Mouse (Mus musculus) layer of hippocampus, adult 6 months (tissue): Measurements from ENCODE around the gene Zcchc8. TPM values are rescaled to one million over a fixed set of nuclear protein-coding genes. Genes with fewer than 3 reads are reported as not detected.

Experiments used
- long read RNA-seq, 2 experiments: library from polyadenylated mRNA; unstranded; transcript quantifications; one replicate each; pipeline ENCODE4 v2.0.0; 2019 to 2020
- polyA plus RNA-seq: library from polyadenylated mRNA; unstranded; fragments of <200 nt; fragmentation: Nextera tagmentation; gene quantifications from 2 replicates; pipeline ENCODE4 v1.2.3, GENCODE M21; 2021

Zcchc8 gene
- polyA plus RNA-seq: 16.1 and 16.5 TPM in 2 replicates
- long read RNA-seq, experiment 1, full-length matches to known transcripts: 6 of 14 reads
- long read RNA-seq, experiment 1, partial matches to known transcripts: 4 of 14 reads
- long read RNA-seq, experiment 1, other reads (novel, unspliced or antisense): 4 of 14 reads
- long read RNA-seq, experiment 2, full-length matches to known transcripts: 38 of 47 reads
- long read RNA-seq, experiment 2, partial matches to known transcripts: 4 of 47 reads
- long read RNA-seq, experiment 2, other reads (novel, unspliced or antisense): 5 of 47 reads

DNA sequence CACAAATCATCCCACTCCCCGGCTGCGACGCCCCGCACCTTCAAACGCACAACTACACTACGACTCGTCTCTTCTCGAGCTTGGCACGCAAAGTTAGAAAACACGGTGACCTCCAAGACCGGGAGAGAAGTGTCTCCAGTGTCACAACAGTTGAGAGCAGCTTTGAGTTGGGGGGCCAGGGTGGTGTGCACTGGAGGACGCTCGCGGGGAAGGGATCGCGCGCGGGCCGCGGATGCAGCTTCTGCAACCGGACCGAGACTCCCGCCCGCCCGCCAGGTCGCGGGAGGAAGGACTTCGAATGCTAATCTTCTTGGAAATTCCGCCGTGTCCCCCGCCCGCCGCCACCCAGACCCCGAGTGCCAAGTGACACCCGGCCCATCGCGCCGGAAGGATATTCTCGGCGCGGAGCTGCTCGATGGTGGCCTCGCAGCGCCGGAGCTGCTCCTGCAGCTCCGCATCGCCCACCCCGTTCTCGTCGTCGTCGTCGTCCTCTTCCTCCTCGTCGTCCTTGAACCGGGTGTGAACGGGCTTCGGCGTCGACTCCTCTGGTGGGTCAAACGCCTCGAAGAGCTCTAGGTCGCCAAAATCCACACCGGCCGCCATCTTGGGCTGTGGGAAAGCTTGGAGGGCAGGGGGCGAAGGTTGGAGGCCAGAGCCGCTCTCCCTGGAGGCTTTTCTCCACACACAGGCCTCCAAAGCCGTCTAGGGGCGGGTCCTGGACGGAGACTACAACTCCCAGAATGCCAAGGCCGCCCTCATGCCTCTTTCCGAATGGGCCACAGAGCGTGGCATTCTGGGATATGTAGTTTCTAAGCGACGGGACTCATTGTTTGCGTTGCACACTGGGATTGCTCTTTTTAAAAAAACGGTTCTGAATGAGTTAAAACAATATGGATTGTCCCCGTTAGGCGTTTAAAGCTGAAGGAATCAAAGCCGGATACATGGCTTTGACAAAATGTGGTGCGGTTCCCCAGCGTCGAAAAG is at the start of gene Zcchc8:
Zcchc8 (minus strand) TSS at position 773 of the 984 bp plus-strand sequence.

GRCm38 (mm10) chr5:123749065-123750064 is 28.5 kb upstream of the Zcchc8 start, which contains the start of the genes Rsrc2 and Kntc1:
Gene Rsrc2, minus strand, starts transcription at chr5:123749414.
Gene Kntc1, plus strand, starts transcription at chr5:123749716.

DNA sequence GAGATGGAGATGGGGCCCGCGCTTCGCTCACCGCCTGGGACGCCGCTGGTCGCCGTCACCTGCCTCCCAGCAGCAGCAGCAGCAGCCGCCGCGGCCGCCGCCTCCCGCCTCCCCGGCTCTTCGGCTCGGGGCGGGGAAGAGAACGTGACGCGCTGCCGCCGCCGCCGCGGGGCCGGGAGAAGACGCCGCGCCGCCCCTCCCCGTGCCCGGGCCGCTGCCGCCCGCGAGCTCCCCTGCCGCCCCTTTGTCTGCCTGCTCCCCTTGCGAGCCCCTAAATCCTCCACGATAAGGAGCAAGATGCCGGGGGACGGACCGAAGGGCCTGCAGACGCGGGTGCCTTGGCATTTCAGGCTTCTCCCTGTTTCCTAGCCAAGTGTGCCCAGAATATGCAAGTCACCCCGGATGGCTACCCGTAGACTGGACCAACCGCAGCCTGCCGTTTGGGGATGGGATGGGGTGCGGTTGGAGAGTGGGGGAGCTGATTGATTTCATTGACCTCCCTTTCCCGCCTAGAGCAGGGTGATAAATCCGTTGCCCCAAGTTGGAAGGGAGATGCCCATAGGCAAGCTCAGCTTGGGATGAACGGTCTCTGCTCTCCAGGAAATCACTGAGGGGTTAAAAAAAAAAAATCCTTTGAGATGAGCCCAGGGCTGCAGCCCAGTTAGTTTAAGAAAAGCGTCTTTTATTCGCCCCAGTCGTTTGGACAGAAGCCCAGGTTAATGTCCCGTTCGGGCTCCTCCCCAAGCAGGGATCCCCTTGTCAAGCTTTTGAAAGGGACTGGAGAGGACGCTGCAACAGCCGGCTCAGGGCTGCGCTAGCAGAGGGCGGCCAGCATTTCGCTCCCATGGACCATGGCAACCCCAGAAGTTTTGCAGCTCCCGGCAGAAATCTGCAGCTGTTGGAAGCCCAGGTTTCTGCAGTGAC is 36.4 kb downstream of the Zcchc8 start, which contains the start of gene Clip1:
Clip1 (minus strand) TSS at position 398 of the 924 bp plus-strand sequence.

Other genes with a start within 250 kb of the Zcchc8 start
- 0.53 and 0.72 TPM in 2 replicates for gene Lrrc43, start 231.8 kb downstream of the Zcchc8 start, polyA plus RNA-seq
- not detected in 2 replicates for gene Il31, start 231.6 kb downstream of the Zcchc8 start, polyA plus RNA-seq
- 1.4 and 1.7 TPM in 2 replicates for gene B3gnt4, start 210.6 kb downstream of the Zcchc8 start, polyA plus RNA-seq
- 58.2 and 58.3 TPM in 2 replicates for gene Diablo, start 196.9 kb downstream of the Zcchc8 start, polyA plus RNA-seq
- 0.34 TPM in 1 of 2 replicates, not detected in the other for gene Gm49027, start 195.6 kb downstream of the Zcchc8 start, polyA plus RNA-seq
- 30.1 and 33.1 TPM in 2 replicates for gene Vps33a, start 148.1 kb downstream of the Zcchc8 start, polyA plus RNA-seq
- gene Clip1, start 36.5 kb downstream of the Zcchc8 start, polyA plus RNA-seq: 36.4 and 38.3 TPM in 2 replicates
- 46.1 and 57.6 TPM in 2 replicates for gene Rsrc2, start 28.3 kb upstream of the Zcchc8 start, polyA plus RNA-seq
- 1.7 TPM in 2 replicates for gene Kntc1, start 28.6 kb upstream of the Zcchc8 start, polyA plus RNA-seq
- gene Hcar2, start 144.4 kb upstream of the Zcchc8 start, polyA plus RNA-seq: 0.16 TPM in 1 of 2 replicates, not detected in the other
- gene Hcar1, start 158.9 kb upstream of the Zcchc8 start, polyA plus RNA-seq: 0.19 and 0.45 TPM in 2 replicates
- gene Denr, start 186.1 kb upstream of the Zcchc8 start, polyA plus RNA-seq: 116 and 120 TPM in 2 replicates
- gene Gm43518, start 206.3 kb upstream of the Zcchc8 start, polyA plus RNA-seq: not detected in 2 replicates
- 2.7 and 3.8 TPM in 2 replicates for gene Ccdc62, start 209.6 kb upstream of the Zcchc8 start, polyA plus RNA-seq